Mouse (Mus musculus) heart, embryonic 13.5 days (tissue): Measurements from ENCODE around the gene Cdk17. TPM values are rescaled to one million over a fixed set of nuclear protein-coding genes. Genes with fewer than 3 reads are reported as not detected.

Experiments used
- ATAC-seq: fragments of 200-750 bp; cut with Nextera tagmentation; 2 replicates; pipeline ENCODE4 v1.8.0; 2017; ENCODE audit warnings: moderate TSS enrichment; ENCODE audit not compliant: insufficient number of reproducible peaks, low FRiP score, low TSS enrichment; ENCODE audit errors: extremely low read depth
- H3K27ac ChIP-seq: fragments of 300-500 bp; sonication (generic); replicated peaks from 2 replicates; pipeline ENCODE4 v1.5.1; 2015; ENCODE audit warnings: moderate library complexity, mild to moderate bottlenecking, inconsistent platforms
- H3K27me3 ChIP-seq: fragments of 300-500 bp; sonication (generic); replicated peaks from 2 replicates; pipeline ENCODE4 v1.6.1; 2015; ENCODE audit warnings: mild to moderate bottlenecking, inconsistent platforms
- H3K36me3 ChIP-seq: fragments of 300-500 bp; sonication (generic); 2 replicates; pipeline ENCODE4 v1.6.1; 2015; ENCODE audit warnings: mild to moderate bottlenecking, inconsistent platforms
- H3K4me1 ChIP-seq: fragments of 300-500 bp; sonication (generic); 2 replicates; pipeline ENCODE4 v1.6.1; 2015; ENCODE audit warnings: inconsistent platforms
- H3K4me2 ChIP-seq: fragments of 300-500 bp; sonication (generic); 2 replicates; pipeline ENCODE4 v1.6.1; 2015; ENCODE audit warnings: inconsistent platforms, mild to moderate bottlenecking, moderate library complexity
- H3K4me3 ChIP-seq: fragments of 300-500 bp; sonication (generic); 2 replicates; pipeline ENCODE4 v1.5.1; 2015; ENCODE audit warnings: moderate library complexity, mild to moderate bottlenecking, inconsistent platforms
- H3K9ac ChIP-seq: fragments of 300-500 bp; sonication (generic); 2 replicates; pipeline ENCODE4 v1.6.1; 2015; ENCODE audit warnings: inconsistent platforms, mild to moderate bottlenecking, moderate library complexity
- H3K9me3 ChIP-seq: fragments of 300-500 bp; sonication (generic); 2 replicates; pipeline ENCODE4 v1.6.1; 2016; ENCODE audit warnings: inconsistent platforms
- WGBS: fragments of 180-500 bp; shearing (Covaris S2); methylation state at CpG from one replicate; pipeline ENCODE4 v1.1.7; 2015; ENCODE audit warnings: mixed read lengths; 5-methylcytosine and 5-hydroxymethylcytosine counted together
- polyA plus RNA-seq: library from polyadenylated mRNA; unstranded; fragments of >200 nt; fragmentation: Nextera tagmentation; extraction: Ambion mirVana; gene quantifications from 2 replicates; pipeline ENCODE4 v1.2.1, GENCODE M21; 2015

Cdk17 gene
- polyA plus RNA-seq, 1 experiment from 2014 or later: 15.0 TPM

- no peaks in the 10 kb centered on the region for H3K9me3 ChIP-seq
- WGBS: 46% methylated on average over 12 of the region's 12 CpGs
These were observed 36.6 kb upstream of the Cdk17 start for GRCm38 (mm10) chr10:93123957-93124613.

GRCm38 (mm10) chr10:93126025-93126424 is 34.6 kb upstream of the Cdk17 start:
- no peak overlapping the region for H3K27ac ChIP-seq
- 78% methylated on average over 3 of the region's 3 CpGs for WGBS
- H3K36me3 ChIP-seq: no peaks in the 10 kb centered on the region

More at GRCm38 (mm10) chr10:93123957-93124613, 36.6 kb upstream of the Cdk17 start:
- H3K9ac ChIP-seq: no peak overlapping the region
- no peaks in the 10 kb centered on the region for H3K27me3 ChIP-seq
- H3K4me1 ChIP-seq: peaks cover 15% of the 10 kb centered on the region
- H3K27ac ChIP-seq: peak overlapping the region; percentile 81
- 0 out of 2 replicates have a peak overlapping the region, but pooled peaks have one; percentile 5 for H3K4me3 ChIP-seq
- no peaks in the 10 kb centered on the region for H3K36me3 ChIP-seq
- peak overlapping the region; percentile 39 for H3K4me2 ChIP-seq
- ATAC-seq: no peak

GRCm38 (mm10) chr10:93128566-93128965 is 32.1 kb upstream of the Cdk17 start:
- no peak overlapping the region for H3K9ac ChIP-seq
- H3K36me3 ChIP-seq: no peaks in the 10 kb centered on the region
- H3K27me3 ChIP-seq: no peaks in the 10 kb centered on the region
- H3K27ac ChIP-seq: no peak overlapping the region
- no peak overlapping the region for H3K4me3 ChIP-seq
- WGBS: 76% methylated on average over 2 of the region's 2 CpGs
- no peaks in the 10 kb centered on the region for H3K9me3 ChIP-seq
- ATAC-seq: no peak
- no peak overlapping the region for H3K4me2 ChIP-seq
- peaks cover 12% of the 10 kb centered on the region for H3K4me1 ChIP-seq

More at GRCm38 (mm10) chr10:93126025-93126424, 34.6 kb upstream of the Cdk17 start:
- Histone ChIP-seq H3K9me3 (no peaks in the 10 kb centered on the region), H3K4me1 (peaks cover 15% of the 10 kb centered on the region), H3K4me2 (no peak overlapping the region), H3K27me3 (no peaks in the 10 kb centered on the region), H3K4me3 (no peak overlapping the region), H3K9ac (no peak overlapping the region)
- ATAC-seq: no peak

GRCm38 (mm10) chr10:93129345-93129744 is 31.3 kb upstream of the Cdk17 start:
- H3K4me1 ChIP-seq: peaks cover 10% of the 10 kb centered on the region
- no peaks in the 10 kb centered on the region for H3K9me3 ChIP-seq
- no peak overlapping the region for H3K27ac ChIP-seq
- no peak overlapping the region for H3K9ac ChIP-seq
- no peaks in the 10 kb centered on the region for H3K36me3 ChIP-seq
- ATAC-seq: no peak
- 86% methylated on average over 1 of the region's 1 CpGs for WGBS
- H3K27me3 ChIP-seq: no peaks in the 10 kb centered on the region
- no peak overlapping the region for H3K4me3 ChIP-seq
- H3K4me2 ChIP-seq: no peak overlapping the region

GRCm38 (mm10) chr10:93129904-93130455 is 30.7 kb upstream of the Cdk17 start:
- H3K4me1 ChIP-seq: peaks cover 4% of the 10 kb centered on the region; the same call in 1 of the 2 replicates
- 73% methylated on average over 9 of the region's 9 CpGs for WGBS
- ATAC-seq: no peak
- no peak overlapping the region for H3K9ac ChIP-seq
- H3K9me3 ChIP-seq: no peaks in the 10 kb centered on the region
- no peaks in the 10 kb centered on the region for H3K27me3 ChIP-seq
- H3K36me3 ChIP-seq: no peaks in the 10 kb centered on the region
- H3K4me3 ChIP-seq: no peak overlapping the region
- no peak overlapping the region for H3K4me2 ChIP-seq
- no peak overlapping the region for H3K27ac ChIP-seq

GRCm38 (mm10) chr10:93130456-93130940 is 30.2 kb upstream of the Cdk17 start:
- H3K27me3 ChIP-seq: no peaks in the 10 kb centered on the region
- H3K9ac ChIP-seq: no peak overlapping the region
- H3K27ac ChIP-seq: no peak overlapping the region
- ATAC-seq: no peak
- no peaks in the 10 kb centered on the region for H3K36me3 ChIP-seq
- H3K4me2 ChIP-seq: no peak overlapping the region
- no peak overlapping the region for H3K4me3 ChIP-seq
- WGBS: 64% methylated on average over 10 of the region's 10 CpGs
- H3K9me3 ChIP-seq: no peaks in the 10 kb centered on the region
- no peaks in the 10 kb centered on the region for H3K4me1 ChIP-seq

GRCm38 (mm10) chr10:93131865-93132566 is 28.7 kb upstream of the Cdk17 start:
- H3K36me3 ChIP-seq: no peaks in the 10 kb centered on the region
- H3K9ac ChIP-seq: no peak overlapping the region
- no peak for ATAC-seq
- no peak overlapping the region for H3K4me2 ChIP-seq
- no peaks in the 10 kb centered on the region for H3K4me1 ChIP-seq
- no peak overlapping the region for H3K27ac ChIP-seq
- H3K9me3 ChIP-seq: no peaks in the 10 kb centered on the region
- no peaks in the 10 kb centered on the region for H3K27me3 ChIP-seq
- 77% methylated on average over 9 of the region's 9 CpGs for WGBS
- no peak overlapping the region for H3K4me3 ChIP-seq

GRCm38 (mm10) chr10:93138730-93139129 is 21.9 kb upstream of the Cdk17 start:
- Histone ChIP-seq H3K27ac (no peak overlapping the region), H3K4me3 (no peak overlapping the region), H3K9ac (no peak overlapping the region), H3K27me3 (no peaks in the 10 kb centered on the region), H3K4me1 (peaks cover 10% of the 10 kb centered on the region), H3K36me3 (no peaks in the 10 kb centered on the region), H3K4me2 (no peak overlapping the region), H3K9me3 (no peaks in the 10 kb centered on the region)
- ATAC-seq: no peak
- 78% methylated on average over 3 of the region's 3 CpGs for whole genome bisulfite sequencing

- Histone ChIP-seq H3K27me3 (no peaks in the 10 kb centered on the region), H3K27ac (no peak overlapping the region), H3K4me1 (peaks cover 19% of the 10 kb centered on the region), H3K36me3 (no peaks in the 10 kb centered on the region), H3K9ac (no peak overlapping the region), H3K9me3 (no peaks in the 10 kb centered on the region), H3K4me3 (no peak overlapping the region), H3K4me2 (no peak overlapping the region)
- no peak; the same call in 1 of the 2 replicates for ATAC-seq
- WGBS: 57% methylated on average over 4 of the region's 4 CpGs
These were observed 19.9 kb upstream of the Cdk17 start for GRCm38 (mm10) chr10:93140778-93141177.

GRCm38 (mm10) chr10:93142600-93143284 is 17.9 kb upstream of the Cdk17 start:
- WGBS: 37% methylated on average over 8 of the region's 8 CpGs
- Histone ChIP-seq H3K36me3 (no peaks in the 10 kb centered on the region), H3K4me2 (peak overlapping the region; percentile 71), H3K9me3 (no peaks in the 10 kb centered on the region), H3K27me3 (no peaks in the 10 kb centered on the region), H3K9ac (peak overlapping the region; percentile 34), H3K4me1 (peaks cover 19% of the 10 kb centered on the region), H3K4me3 (peak overlapping the region; percentile 41), H3K27ac (peak overlapping the region; percentile 57)
- no peak for ATAC-seq
